Mouse (Mus musculus) embryonic fibroblast, embryonic 13.5 days (primary cell): ENCODE results near the gene Fmo5.

Experiments
- CTCF ChIP-seq: IDR thresholded peaks from 2 replicates; pipeline ENCODE4 v1.5.1; 2011; ENCODE audit warnings: mild to moderate bottlenecking, control low read depth, low read length, moderate library complexity, borderline replicate concordance; ENCODE audit not compliant: insufficient read depth
- POLR2A ChIP-seq: IDR thresholded peaks from 2 replicates; pipeline ENCODE4 v1.6.1; 2011; ENCODE audit warnings: low read depth, mild to moderate bottlenecking, control low read depth, low read length, moderate library complexity

DNA sequence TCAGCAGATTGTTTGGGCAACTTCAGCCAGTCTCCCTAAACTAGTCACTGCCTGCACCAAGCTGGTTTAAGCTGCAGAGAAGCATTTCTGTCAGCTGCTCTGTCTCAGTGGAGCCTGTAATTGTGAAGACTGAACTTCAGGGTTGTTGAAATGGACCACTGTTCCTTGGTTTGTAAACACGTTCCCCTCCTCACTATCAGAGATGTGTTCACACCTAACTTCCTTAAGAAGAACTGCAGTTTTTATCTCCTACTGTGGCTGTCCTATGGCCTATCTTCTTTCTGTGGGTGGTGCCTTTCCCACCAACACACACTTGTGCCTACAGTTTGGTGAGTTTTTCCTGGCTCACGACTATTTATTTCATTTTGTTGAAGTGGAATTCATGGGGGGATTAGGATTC is 60.7 kb downstream of the Fmo5 start:
- TF ChIP-seq CTCF (no peak), POLR2A (no peak)
